Mouse (Mus musculus): ENCODE measurements around the gene Atad2b. TPM values are rescaled to one million over a fixed set of nuclear protein-coding genes. Genes with fewer than 3 reads are reported as not detected.
"Not testable (repeated sequence)": the region's sequence is repeated elsewhere in the genome, so short reads cannot be mapped to it uniquely, and the experiment has no call there.

The Atad2b gene
- polyA plus RNA-seq, 1 experiment from 2014 or later = 7.7 TPM

DNA sequence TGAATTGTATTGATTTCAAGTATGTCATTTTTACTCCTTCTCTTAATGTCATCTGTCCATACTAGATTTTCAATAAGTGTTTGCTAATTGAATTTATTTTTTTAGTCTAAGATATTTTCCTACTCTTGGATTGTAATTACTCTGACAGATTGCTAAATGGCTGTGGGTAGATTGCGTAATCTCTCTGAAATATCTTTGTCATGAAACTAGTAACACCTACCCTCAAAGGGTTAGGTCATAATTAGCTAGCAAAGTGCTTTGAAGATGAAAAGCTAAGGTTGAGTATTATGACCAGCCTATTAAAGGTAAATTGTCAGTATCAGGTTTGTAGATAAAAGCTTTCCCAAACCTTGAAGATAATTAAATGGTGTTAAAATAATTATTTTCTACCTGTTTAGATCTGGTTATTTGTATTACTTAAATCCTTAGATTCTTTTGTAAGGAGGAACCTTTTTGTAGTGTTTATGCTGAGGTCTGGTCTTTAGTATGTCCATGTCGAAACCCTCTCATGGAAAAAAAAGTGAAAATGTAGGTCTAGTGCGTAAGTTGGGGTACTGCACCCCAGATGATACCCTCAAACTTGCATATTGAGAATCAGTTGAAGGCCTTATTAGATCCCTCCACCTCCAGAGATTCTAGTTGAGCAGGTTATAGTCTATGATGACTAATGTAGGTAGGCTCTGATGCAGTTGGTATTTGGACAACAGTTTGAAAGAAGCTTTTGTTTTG is 13.8 kb downstream of the Atad2b start:
- no peaks in the 10 kb centered on the region for H3K9me3 ChIP-seq (ENCODE audit: control insufficient read depth, low read length)
- H3K4me3 ChIP-seq (ENCODE audit: low read length) = no peak overlapping the region
- H3K4me2 ChIP-seq (ENCODE audit: low read depth, low read length) = no peak overlapping the region
- H3K27me3 ChIP-seq (ENCODE audit: control insufficient read depth, insufficient read depth, low read depth, low read length) = no peaks in the 10 kb centered on the region
- 91% methylated on average over 3 of the region's 3 CpGs for WGBS
- H3K9ac ChIP-seq (ENCODE audit: low read length) = no peak overlapping the region
- ATAC-seq (ENCODE audit: low read depth) = no peak
- H3K27ac ChIP-seq (ENCODE audit: low read length) = no peak overlapping the region
- peaks cover 4% of the 10 kb centered on the region; the same call in 1 of the 2 replicates for H3K4me1 ChIP-seq (replicated peaks; ENCODE audit: control insufficient read depth, insufficient read depth, low read length)
- no peaks in the 10 kb centered on the region for H3K36me3 ChIP-seq (ENCODE audit: control insufficient read depth, insufficient read depth, low read length)

GRCm38 (mm10) chr12:4952272-4952671 is 35.1 kb downstream of the Atad2b start:
- Histone ChIP-seq H3K36me3 (ENCODE audit: control insufficient read depth, insufficient read depth, low read length) (peaks cover 21% of the 10 kb centered on the region), H3K9me3 (ENCODE audit: control insufficient read depth, low read length) (no peaks in the 10 kb centered on the region), H3K4me2 (ENCODE audit: low read depth, low read length) (no peak overlapping the region), H3K27ac (ENCODE audit: low read length) (no peak overlapping the region), H3K4me1 (replicated peaks; ENCODE audit: control insufficient read depth, insufficient read depth, low read length) (no peaks in the 10 kb centered on the region), H3K9ac (ENCODE audit: low read length) (no peak overlapping the region), H3K27me3 (ENCODE audit: control insufficient read depth, insufficient read depth, low read depth, low read length) (no peaks in the 10 kb centered on the region), H3K4me3 (ENCODE audit: low read length) (no peak overlapping the region)
- no peak for ATAC-seq (ENCODE audit: low read depth)
- 92% methylated on average over 1 of the region's 1 CpGs for WGBS

- peaks cover 21% of the 10 kb centered on the region for H3K36me3 ChIP-seq (ENCODE audit: control insufficient read depth, insufficient read depth, low read length)
Observed at GRCm38 (mm10) chr12:4953156-4953555, 36.0 kb downstream of the Atad2b start.

DNA sequence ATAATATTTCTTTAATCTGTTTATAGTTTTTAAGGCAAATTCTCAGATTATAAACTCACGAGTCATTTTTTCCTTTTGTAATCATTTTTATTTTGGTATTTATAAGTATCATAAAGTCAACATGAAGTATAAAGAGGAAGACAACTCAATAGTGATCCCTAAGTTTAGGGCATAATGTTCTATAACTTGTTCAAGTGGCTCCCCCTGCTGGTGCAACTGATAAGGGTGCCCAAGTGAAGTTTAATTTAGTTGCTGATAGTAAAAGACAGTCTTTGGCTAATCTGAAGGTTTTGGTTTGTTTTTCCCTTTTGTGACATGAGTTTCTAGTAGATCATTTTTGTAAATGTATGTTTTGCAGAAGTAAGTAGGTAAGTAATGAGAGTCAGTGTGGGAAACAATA is 55.8 kb downstream of the Atad2b start:
- Histone ChIP-seq H3K9ac (ENCODE audit: low read length) (no peak overlapping the region), H3K27ac (ENCODE audit: low read length) (no peak overlapping the region), H3K4me2 (ENCODE audit: low read depth, low read length) (no peak overlapping the region), H3K9me3 (ENCODE audit: control insufficient read depth, low read length) (no peaks in the 10 kb centered on the region), H3K4me1 (replicated peaks; ENCODE audit: control insufficient read depth, insufficient read depth, low read length) (no peaks in the 10 kb centered on the region), H3K27me3 (ENCODE audit: control insufficient read depth, insufficient read depth, low read depth, low read length) (no peaks in the 10 kb centered on the region), H3K36me3 (ENCODE audit: control insufficient read depth, insufficient read depth, low read length) (peaks cover 18% of the 10 kb centered on the region), H3K4me3 (ENCODE audit: low read length) (no peak overlapping the region)
- no peak for ATAC-seq (ENCODE audit: low read depth)
- WGBS = 27% methylated on average over 1 of the region's 1 CpGs

More at GRCm38 (mm10) chr12:4953156-4953555, 36.0 kb downstream of the Atad2b start:
- Histone ChIP-seq H3K4me3 (ENCODE audit: low read length) (no peak overlapping the region), H3K27ac (ENCODE audit: low read length) (no peak overlapping the region), H3K27me3 (ENCODE audit: control insufficient read depth, insufficient read depth, low read depth, low read length) (no peaks in the 10 kb centered on the region), H3K4me1 (replicated peaks; ENCODE audit: control insufficient read depth, insufficient read depth, low read length) (no peaks in the 10 kb centered on the region), H3K4me2 (ENCODE audit: low read depth, low read length) (no peak overlapping the region), H3K9me3 (ENCODE audit: control insufficient read depth, low read length) (no peaks in the 10 kb centered on the region), H3K9ac (ENCODE audit: low read length) (no peak overlapping the region)
- no peak for ATAC-seq (ENCODE audit: low read depth)
- 86% methylated on average over 4 of the region's 4 CpGs for WGBS

GRCm38 (mm10) chr12:4978324-4978723 is 61.2 kb downstream of the Atad2b start:
- H3K27me3 ChIP-seq (ENCODE audit: control insufficient read depth, insufficient read depth, low read depth, low read length) = no peaks in the 10 kb centered on the region
- no peak overlapping the region for H3K4me3 ChIP-seq (ENCODE audit: low read length)
- WGBS = 79% methylated on average over 6 of the region's 6 CpGs
- H3K9me3 ChIP-seq (ENCODE audit: control insufficient read depth, low read length) = no peaks in the 10 kb centered on the region
- H3K4me1 ChIP-seq (replicated peaks; ENCODE audit: control insufficient read depth, insufficient read depth, low read length) = no peaks in the 10 kb centered on the region
- ATAC-seq (ENCODE audit: low read depth) = no peak
- no peak overlapping the region for H3K27ac ChIP-seq (ENCODE audit: low read length)
- peaks cover 29% of the 10 kb centered on the region for H3K36me3 ChIP-seq (ENCODE audit: control insufficient read depth, insufficient read depth, low read length)
- no peak overlapping the region for H3K4me2 ChIP-seq (ENCODE audit: low read depth, low read length)
- no peak overlapping the region for H3K9ac ChIP-seq (ENCODE audit: low read length)

GRCm38 (mm10) chr12:4996981-4997380 is 79.8 kb downstream of the Atad2b start:
- Histone ChIP-seq H3K4me2 (ENCODE audit: low read depth, low read length) (no peak overlapping the region), H3K9ac (ENCODE audit: low read length) (no peak overlapping the region), H3K36me3 (ENCODE audit: control insufficient read depth, insufficient read depth, low read length) (no peaks in the 10 kb centered on the region), H3K9me3 (ENCODE audit: control insufficient read depth, low read length) (no peaks in the 10 kb centered on the region), H3K27me3 (ENCODE audit: control insufficient read depth, insufficient read depth, low read depth, low read length) (no peaks in the 10 kb centered on the region), H3K27ac (ENCODE audit: low read length) (no peak overlapping the region), H3K4me1 (replicated peaks; ENCODE audit: control insufficient read depth, insufficient read depth, low read length) (no peaks in the 10 kb centered on the region), H3K4me3 (ENCODE audit: low read length) (no peak overlapping the region)
- no peak for ATAC-seq (ENCODE audit: low read depth)

DNA sequence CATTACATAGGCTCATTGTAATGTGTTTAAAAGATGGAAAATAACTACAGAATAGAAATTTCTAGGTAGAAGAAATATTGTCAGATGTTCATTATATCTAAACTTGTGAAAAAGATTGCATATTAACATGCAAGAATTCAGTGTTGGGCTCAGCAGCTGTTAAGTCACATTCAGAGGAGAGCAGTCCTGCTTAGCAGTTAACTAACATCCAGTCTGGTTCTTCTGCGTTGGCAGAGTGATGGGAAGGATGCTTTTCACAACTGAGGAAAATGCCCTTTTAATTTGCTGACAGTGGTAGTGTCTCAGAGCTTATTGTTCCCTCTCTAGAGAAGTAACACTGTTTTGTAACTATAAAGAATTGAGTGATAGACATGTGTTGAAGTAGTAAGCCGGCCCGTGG is 88.2 kb downstream of the Atad2b start:
- Histone ChIP-seq H3K4me3 (ENCODE audit: low read length) (no peak overlapping the region), H3K9ac (ENCODE audit: low read length) (no peak overlapping the region), H3K36me3 (ENCODE audit: control insufficient read depth, insufficient read depth, low read length) (peaks cover 3% of the 10 kb centered on the region; the same call in 1 of the 2 replicates), H3K27ac (ENCODE audit: low read length) (no peak overlapping the region), H3K9me3 (ENCODE audit: control insufficient read depth, low read length) (no peaks in the 10 kb centered on the region), H3K4me1 (replicated peaks; ENCODE audit: control insufficient read depth, insufficient read depth, low read length) (no peaks in the 10 kb centered on the region), H3K27me3 (ENCODE audit: control insufficient read depth, insufficient read depth, low read depth, low read length) (no peaks in the 10 kb centered on the region), H3K4me2 (ENCODE audit: low read depth, low read length) (no peak overlapping the region)
- WGBS = 74% methylated on average over 3 of the region's 3 CpGs
- ATAC-seq (ENCODE audit: low read depth) = no peak

DNA sequence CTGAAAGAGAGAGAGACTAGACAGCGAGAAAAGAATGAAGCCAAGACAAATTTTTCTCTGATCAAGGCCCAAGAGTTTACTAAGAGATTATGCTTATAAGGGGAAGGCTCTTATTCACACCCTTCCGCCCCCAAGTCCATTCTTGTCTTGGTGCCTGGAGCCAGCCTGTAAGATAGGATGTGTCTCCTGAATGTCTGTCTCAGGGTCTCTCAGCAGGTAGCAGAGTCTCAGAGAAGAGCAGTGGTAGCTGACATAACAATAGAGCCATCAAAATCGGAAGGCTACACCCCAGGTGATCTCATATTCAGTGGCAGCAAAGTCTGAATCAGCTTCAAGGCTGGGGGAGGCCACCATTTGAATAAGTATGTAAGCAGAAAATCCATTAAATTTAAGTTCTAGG is 88.6 kb downstream of the Atad2b start:
- not testable (repeated sequence) for H3K36me3 ChIP-seq (ENCODE audit: control insufficient read depth, insufficient read depth, low read length); H3K27ac ChIP-seq (ENCODE audit: low read length); ATAC-seq (ENCODE audit: low read depth); H3K4me2 ChIP-seq (ENCODE audit: low read depth, low read length); H3K4me3 ChIP-seq (ENCODE audit: low read length); H3K4me1 ChIP-seq (replicated peaks; ENCODE audit: control insufficient read depth, insufficient read depth, low read length); H3K9ac ChIP-seq (ENCODE audit: low read length); H3K27me3 ChIP-seq (ENCODE audit: control insufficient read depth, insufficient read depth, low read depth, low read length); H3K9me3 ChIP-seq (ENCODE audit: control insufficient read depth, low read length)
- WGBS = 83% methylated on average over 3 of the region's 3 CpGs

DNA sequence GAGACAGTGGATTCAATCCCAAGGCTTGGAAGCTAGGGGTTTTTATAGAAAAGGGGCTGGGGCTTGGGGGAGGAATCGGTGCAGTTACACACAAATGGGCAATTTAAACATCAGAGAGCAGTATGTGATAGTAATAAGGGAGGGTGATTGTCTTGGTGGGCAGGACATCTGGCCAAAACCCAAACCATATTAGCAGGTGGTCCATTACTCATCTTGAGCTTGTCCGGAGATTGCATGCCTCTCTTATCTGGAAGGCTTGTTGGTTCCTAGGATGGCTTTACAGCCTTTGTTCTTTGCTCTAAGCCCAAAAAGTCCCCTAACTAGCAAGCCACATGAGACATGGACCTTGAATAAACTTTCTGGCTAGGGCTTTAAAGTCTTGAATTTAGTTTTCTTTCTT is 91.5 kb downstream of the Atad2b start:
- not testable (repeated sequence) for H3K27ac ChIP-seq (ENCODE audit: low read length); H3K9me3 ChIP-seq (ENCODE audit: control insufficient read depth, low read length); H3K9ac ChIP-seq (ENCODE audit: low read length); H3K4me3 ChIP-seq (ENCODE audit: low read length); H3K4me1 ChIP-seq (replicated peaks; ENCODE audit: control insufficient read depth, insufficient read depth, low read length); H3K36me3 ChIP-seq (ENCODE audit: control insufficient read depth, insufficient read depth, low read length); ATAC-seq (ENCODE audit: low read depth); H3K4me2 ChIP-seq (ENCODE audit: low read depth, low read length); H3K27me3 ChIP-seq (ENCODE audit: control insufficient read depth, insufficient read depth, low read depth, low read length)
- 65% methylated on average over 2 of the region's 2 CpGs for whole genome bisulfite sequencing
